ENCODE assay signal across 10 mouse cellular contexts in genomic region chr8:127107928-127108327, GRCm38 (mm10). TPM values are rescaled to one million over a fixed set of nuclear protein-coding genes. Genes with fewer than 3 reads are reported as not detected.
DNase-seq lines count a peak whose midpoint lies in the region; ATAC-seq lines count a peak whose summit lies in the region.
"Had no signal": no experiment of that assay in that cellular context is flagged by ENCODE, and none has a peak within 500 bp of the region (broad histone marks: within the 10 kb centered on the region; RNA-seq: fewer than 3 reads in every experiment).

No protein-coding gene starts in this region.

- H3K27ac ChIP-seq in forebrain, embryonic 12.5 days = no peak overlapping the region
- H3K27ac ChIP-seq in forebrain, embryonic 10.5 days = no peak overlapping the region
- H3K27ac ChIP-seq: midbrain, embryonic 12.5 days had no signal

- H3K9me3 ChIP-seq in forebrain, embryonic 12.5 days = no peaks in the 10 kb centered on the region
- H3K9me3 ChIP-seq in forebrain, embryonic 10.5 days = no peaks in the 10 kb centered on the region
- H3K9me3 ChIP-seq: midbrain, embryonic 12.5 days had no signal

- H3K36me3 ChIP-seq in forebrain, embryonic 12.5 days (replicated peaks) = no peaks in the 10 kb centered on the region
- H3K36me3 ChIP-seq in forebrain, embryonic 10.5 days (replicated peaks) = no peaks in the 10 kb centered on the region
- H3K36me3 ChIP-seq: midbrain, embryonic 12.5 days had no signal

- no peak overlapping the region for H3K4me3 ChIP-seq in forebrain, embryonic 12.5 days (replicated peaks)
- no peak overlapping the region for H3K4me3 ChIP-seq in forebrain, embryonic 10.5 days
- H3K4me3 ChIP-seq: midbrain, embryonic 12.5 days had no signal

- WGBS in forebrain, embryonic 12.5 days = 43% methylated on average over 3 of the region's 3 CpGs
- WGBS in forebrain, embryonic 10.5 days = 52% methylated on average over 3 of the region's 3 CpGs

- no peak for DNase-seq in forebrain, embryonic 10.5 days (ENCODE audit: extremely low spot score, low spot score)
- peak; percentile 91 for DNase-seq in cerebellum, adult 11-12 months
- peak; percentile 28 to 46 for DNase-seq in heart, adult 9 months (ENCODE audit: low spot score in 2 of 2)
- DNase-seq in left cerebral cortex, postnatal 10 days (ENCODE audit: extremely low spot score in 1 of 2, low spot score in 2 of 2) = peak; percentile 40 to 66
- no peak for DNase-seq in ovary, postnatal 36 days (ENCODE audit: low spot score)
- DNase-seq in spleen, postnatal 10 days (ENCODE audit: low spot score in 2 of 2) = no peak
- DNase-seq: thymus, postnatal 14 days had no signal

- H3K4me1 ChIP-seq in forebrain, embryonic 12.5 days = peaks cover 15% of the 10 kb centered on the region
- H3K4me1 ChIP-seq in forebrain, embryonic 10.5 days = peaks cover 41% of the 10 kb centered on the region

- no peak overlapping the region for H3K9ac ChIP-seq in forebrain, embryonic 12.5 days
- H3K9ac ChIP-seq: midbrain, embryonic 12.5 days had no signal

- no peak overlapping the region for H3K4me2 ChIP-seq in forebrain, embryonic 12.5 days
- H3K4me2 ChIP-seq: midbrain, embryonic 12.5 days had no signal

- intact Hi-C loops in left cerebral cortex, postnatal 10 days (cut with DNase I) = no loop called here

- H3K27me3 ChIP-seq in forebrain, embryonic 12.5 days = no peaks in the 10 kb centered on the region
- no peaks in the 10 kb centered on the region for H3K27me3 ChIP-seq in forebrain, embryonic 10.5 days (ENCODE audit: poor library complexity, severe bottlenecking)
- H3K27me3 ChIP-seq: midbrain, embryonic 12.5 days had no signal

- ATAC-seq in forebrain, embryonic 12.5 days (ENCODE audit: low FRiP score) = peak; percentile 20; the same call in 1 of the 2 replicates
- ATAC-seq in megakaryocyte-erythroid progenitor cell, adult 5-6 weeks (replicated peaks; ENCODE audit: low FRiP score, low TSS enrichment, poor library complexity, severe bottlenecking) = no peak

RNA-seq across cellular contexts. Expression of gene Pard3, which starts 44.2 kb away (rescaled TPM):
- polyA plus RNA-seq in forebrain, embryonic 12.5 days (2016; fragmentation: Nextera tagmentation; extraction: Ambion mirVana) = 37.0 and 37.8 TPM in 2 replicates
- 27.3 and 27.4 TPM in 2 replicates for polyA plus RNA-seq in forebrain, embryonic 10.5 days (2016; fragmentation: Nextera tagmentation; extraction: Ambion mirVana)
- total RNA-seq in left cerebral cortex, postnatal 10 days (2021) = 10 to 100 TPM; 11.6 to 15.1 TPM
- not detected in 2 replicates for total RNA-seq in megakaryocyte-erythroid progenitor cell, adult 5-6 weeks (2014; fragmentation: Nextera tagmentation)
- not detected in 2 replicates for total RNA-seq in megakaryocyte-erythroid progenitor cell, adult 5-6 weeks (2017)

Comparison
In these comparisons a context has a peak if more than half of its experiments do, and no peak if none do; other contexts are left out.
1. DNase-seq: peak in cerebellum, adult 11-12 months (single experiment), heart, adult 9 months (2 of 2) and left cerebral cortex, postnatal 10 days (2 of 2); none in forebrain, embryonic 10.5 days (single experiment), ovary, postnatal 36 days (single experiment) and spleen, postnatal 10 days (0 of 2).
2. RNA of gene Pard3, which starts 44.2 kb away (total RNA-seq): 11.6 to 15.1 TPM in left cerebral cortex, postnatal 10 days; not detected in megakaryocyte-erythroid progenitor cell, adult 5-6 weeks; every median in the first group is over 10 times any median in the second.